Mouse (Mus musculus): ENCODE results near the gene Wsb1. TPM values are rescaled to one million over a fixed set of nuclear protein-coding genes. Genes with fewer than 3 reads are reported as not detected.
"Not testable (repeated sequence)": the region's sequence is repeated elsewhere in the genome, so short reads cannot be mapped to it uniquely, and the experiment has no call there.

The Wsb1 gene
- 121 and 123 TPM in 2 replicates for polyA plus RNA-seq (2015; fragmentation: Nextera tagmentation; extraction: Ambion mirVana)

- peak; percentile 92 for ATAC-seq (replicated peaks; ENCODE audit: extremely low read depth, insufficient read depth, low FRiP score)
These were observed at the start of gene Wsb1 for GRCm38 (mm10) chr11:79254391-79255098. Gene Wsb1 (minus strand): TSS chr11:79254671.

DNA sequence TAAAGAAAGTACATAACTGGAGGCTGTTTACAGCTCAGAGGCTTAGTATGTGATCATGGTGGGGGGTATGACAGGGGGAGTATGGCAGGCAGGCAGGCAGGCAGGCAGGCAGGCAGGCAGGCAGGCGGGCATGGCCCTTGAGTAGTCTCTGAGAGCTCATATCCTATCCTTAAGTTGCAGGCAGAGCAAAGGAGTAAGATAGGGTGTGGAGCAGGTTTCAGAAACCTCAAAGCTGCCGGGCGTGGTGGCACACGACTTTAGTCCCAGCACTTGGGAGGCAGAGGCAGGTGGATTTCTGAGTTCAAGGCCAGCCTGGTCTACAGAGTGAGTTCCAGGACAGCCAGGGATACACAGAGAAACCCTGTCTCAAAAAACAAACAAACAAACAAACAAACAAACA is 49.8 kb upstream of the Wsb1 start:
- H3K4me2 ChIP-seq (ENCODE audit: low read depth, low read length); H3K9me3 ChIP-seq (replicated peaks; ENCODE audit: control insufficient read depth, low read length); H3K36me3 ChIP-seq (ENCODE audit: control insufficient read depth, insufficient read depth); H3K4me3 ChIP-seq (ENCODE audit: low read length); H3K27me3 ChIP-seq (ENCODE audit: control insufficient read depth, insufficient read depth, low read length); H3K27ac ChIP-seq (ENCODE audit: low read length); H3K9ac ChIP-seq (ENCODE audit: low read length); ATAC-seq (replicated peaks; ENCODE audit: extremely low read depth, insufficient read depth, low FRiP score): not testable (repeated sequence)
- peaks cover 20% of the 10 kb centered on the region for H3K4me1 ChIP-seq (ENCODE audit: control insufficient read depth, insufficient read depth, low read length)
- 84% methylated on average over 4 of the region's 4 CpGs for WGBS

More at GRCm38 (mm10) chr11:79254391-79255098, at the start of gene Wsb1:
- 2% methylated on average over 50 of the region's 50 CpGs for WGBS
- no peaks in the 10 kb centered on the region for H3K9me3 ChIP-seq (replicated peaks; ENCODE audit: control insufficient read depth, low read length)
- H3K36me3 ChIP-seq (ENCODE audit: control insufficient read depth, insufficient read depth), result peaks cover 8% of the 10 kb centered on the region
- H3K4me3 ChIP-seq (ENCODE audit: low read length), result peak within 1 kb of the TSS; percentile 98
- H3K27ac ChIP-seq (ENCODE audit: low read length), result peak within 1 kb of the TSS; percentile 98
- peak within 1 kb of the TSS; percentile 99 for H3K9ac ChIP-seq (ENCODE audit: low read length)
- no peaks in the 10 kb centered on the region for H3K27me3 ChIP-seq (ENCODE audit: control insufficient read depth, insufficient read depth, low read length)
- peaks cover 14% of the 10 kb centered on the region for H3K4me1 ChIP-seq (ENCODE audit: control insufficient read depth, insufficient read depth, low read length)
- peak within 1 kb of the TSS; percentile 91 for H3K4me2 ChIP-seq (ENCODE audit: low read depth, low read length)

GRCm38 (mm10) chr11:79303109-79303508 is 48.6 kb upstream of the Wsb1 start:
- WGBS, result 79% methylated on average over 6 of the region's 6 CpGs
- Histone ChIP-seq H3K27me3 (ENCODE audit: control insufficient read depth, insufficient read depth, low read length) (no peaks in the 10 kb centered on the region), H3K4me2 (ENCODE audit: low read depth, low read length) (no peak overlapping the region), H3K27ac (ENCODE audit: low read length) (no peak overlapping the region), H3K4me1 (ENCODE audit: control insufficient read depth, insufficient read depth, low read length) (peaks cover 20% of the 10 kb centered on the region), H3K36me3 (ENCODE audit: control insufficient read depth, insufficient read depth) (no peaks in the 10 kb centered on the region), H3K9ac (ENCODE audit: low read length) (no peak overlapping the region), H3K4me3 (ENCODE audit: low read length) (no peak overlapping the region), H3K9me3 (replicated peaks; ENCODE audit: control insufficient read depth, low read length) (no peaks in the 10 kb centered on the region)
- no peak for ATAC-seq (replicated peaks; ENCODE audit: extremely low read depth, insufficient read depth, low FRiP score)

DNA sequence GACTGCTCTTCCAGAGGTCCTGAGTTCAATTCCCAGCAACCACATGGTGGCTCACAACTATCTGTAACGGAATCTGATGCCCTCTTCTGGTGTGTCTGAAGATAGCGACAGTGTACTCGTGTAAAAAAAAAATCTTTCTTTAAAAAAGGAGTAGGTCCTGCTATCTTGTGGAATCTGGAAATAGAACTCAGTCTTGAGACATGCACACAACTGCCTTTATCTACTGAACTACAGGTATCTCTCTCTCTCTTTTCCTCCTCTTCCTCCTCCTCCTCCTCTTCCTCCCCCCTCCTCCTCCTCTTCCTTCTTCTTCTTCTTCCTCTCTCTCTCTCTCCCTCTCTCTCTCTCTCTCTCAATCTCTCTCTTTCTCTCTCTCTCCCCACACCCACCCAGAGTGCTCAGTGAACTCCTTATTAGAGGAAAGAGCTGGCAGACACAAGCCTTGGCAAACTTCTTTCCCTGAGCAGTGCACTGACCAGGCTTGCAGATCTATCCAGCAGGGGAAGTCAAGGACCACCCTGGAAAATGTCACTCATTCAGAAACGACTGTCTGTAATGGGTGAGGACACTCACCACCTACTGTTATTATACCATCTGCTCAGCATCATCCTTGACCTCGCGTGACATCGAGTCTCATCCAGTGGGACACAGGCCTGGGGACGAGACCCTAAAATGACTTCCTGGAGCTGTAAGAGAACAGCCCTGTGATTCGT is 45.4 kb upstream of the Wsb1 start:
- no peaks in the 10 kb centered on the region for H3K4me1 ChIP-seq (ENCODE audit: control insufficient read depth, insufficient read depth, low read length)
- 68% methylated on average over 9 of the region's 9 CpGs for WGBS

GRCm38 (mm10) chr11:79296856-79297491 is 42.5 kb upstream of the Wsb1 start, which contains the start of gene Gm9964:
Gene Gm9964 (minus strand): TSS chr11:79296906.
- no peak for ATAC-seq (replicated peaks; ENCODE audit: extremely low read depth, insufficient read depth, low FRiP score)
- no peaks in the 10 kb centered on the region for H3K27me3 ChIP-seq (ENCODE audit: control insufficient read depth, insufficient read depth, low read length)
- H3K27ac ChIP-seq (ENCODE audit: low read length), result no peak within 1 kb of the TSS
- 75% methylated on average over 5 of the region's 5 CpGs for WGBS
- no peaks in the 10 kb centered on the region for H3K4me1 ChIP-seq (ENCODE audit: control insufficient read depth, insufficient read depth, low read length)
- no peak within 1 kb of the TSS for H3K4me2 ChIP-seq (ENCODE audit: low read depth, low read length)
- H3K36me3 ChIP-seq (ENCODE audit: control insufficient read depth, insufficient read depth), result no peaks in the 10 kb centered on the region
- no peak within 1 kb of the TSS for H3K4me3 ChIP-seq (ENCODE audit: low read length)
- H3K9ac ChIP-seq (ENCODE audit: low read length), result no peak within 1 kb of the TSS
- H3K9me3 ChIP-seq (replicated peaks; ENCODE audit: control insufficient read depth, low read length), result no peaks in the 10 kb centered on the region

More for the DNA sequence above, 45.4 kb upstream of the Wsb1 start:
- no peaks in the 10 kb centered on the region for H3K36me3 ChIP-seq (ENCODE audit: control insufficient read depth, insufficient read depth)
- no peak overlapping the region for H3K4me3 ChIP-seq (ENCODE audit: low read length)
- H3K4me2 ChIP-seq (ENCODE audit: low read depth, low read length), result no peak overlapping the region
- no peaks in the 10 kb centered on the region for H3K9me3 ChIP-seq (replicated peaks; ENCODE audit: control insufficient read depth, low read length)
- no peaks in the 10 kb centered on the region for H3K27me3 ChIP-seq (ENCODE audit: control insufficient read depth, insufficient read depth, low read length)
- H3K9ac ChIP-seq (ENCODE audit: low read length), result no peak overlapping the region
- H3K27ac ChIP-seq (ENCODE audit: low read length), result no peak overlapping the region
- no peak for ATAC-seq (replicated peaks; ENCODE audit: extremely low read depth, insufficient read depth, low FRiP score)

DNA sequence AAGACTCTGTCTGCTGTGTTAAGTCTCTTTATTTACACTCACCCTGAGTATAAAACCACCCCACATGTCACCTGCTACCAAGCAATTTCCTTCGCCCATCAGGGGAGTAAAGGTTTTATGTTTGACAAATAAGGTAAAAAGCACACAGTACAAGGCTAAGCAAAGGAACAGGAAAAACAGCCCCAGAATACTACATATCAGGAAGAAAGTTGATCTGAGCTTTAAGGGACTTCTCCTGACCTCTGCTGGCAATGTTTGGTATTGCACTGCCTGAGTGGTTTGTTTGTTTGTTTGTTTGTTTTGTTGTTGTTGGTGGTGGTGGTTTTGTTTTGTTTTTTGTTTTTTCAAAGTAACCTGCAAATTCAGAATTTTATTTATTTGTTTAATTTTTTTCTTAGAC is 41.7 kb upstream of the Wsb1 start:
- WGBS, result 40% methylated on average over 1 of the region's 1 CpGs
- H3K27me3 ChIP-seq (ENCODE audit: control insufficient read depth, insufficient read depth, low read length), result no peaks in the 10 kb centered on the region
- H3K9ac ChIP-seq (ENCODE audit: low read length), result no peak overlapping the region
- H3K4me2 ChIP-seq (ENCODE audit: low read depth, low read length), result no peak overlapping the region
- no peaks in the 10 kb centered on the region for H3K4me1 ChIP-seq (ENCODE audit: control insufficient read depth, insufficient read depth, low read length)
- H3K27ac ChIP-seq (ENCODE audit: low read length), result no peak overlapping the region
- no peaks in the 10 kb centered on the region for H3K9me3 ChIP-seq (replicated peaks; ENCODE audit: control insufficient read depth, low read length)
- no peak for ATAC-seq (replicated peaks; ENCODE audit: extremely low read depth, insufficient read depth, low FRiP score)
- H3K4me3 ChIP-seq (ENCODE audit: low read length), result no peak overlapping the region
- no peaks in the 10 kb centered on the region for H3K36me3 ChIP-seq (ENCODE audit: control insufficient read depth, insufficient read depth)

DNA sequence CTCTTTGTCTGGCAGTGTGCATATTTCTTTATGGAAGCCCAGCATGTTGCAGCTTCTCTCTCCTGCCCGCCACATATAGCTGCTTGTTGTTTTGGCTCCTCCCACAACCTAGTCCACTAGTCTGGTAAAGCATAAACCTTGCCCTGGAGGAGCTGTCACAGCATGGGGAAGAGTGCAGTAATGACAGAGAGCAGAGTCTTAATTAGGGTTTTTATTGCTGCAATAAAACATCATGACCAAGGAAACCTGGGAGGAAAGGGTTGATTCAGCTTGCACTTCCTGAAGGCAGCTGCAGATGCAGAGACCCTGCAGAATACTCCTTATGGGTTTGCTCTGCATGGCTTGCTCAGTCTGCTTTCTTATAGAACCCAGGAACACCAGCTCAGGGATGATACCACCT is 39.5 kb upstream of the Wsb1 start:
- Histone ChIP-seq H3K4me3 (ENCODE audit: low read length) (no peak overlapping the region), H3K27ac (ENCODE audit: low read length) (no peak overlapping the region), H3K27me3 (ENCODE audit: control insufficient read depth, insufficient read depth, low read length) (no peaks in the 10 kb centered on the region), H3K4me1 (ENCODE audit: control insufficient read depth, insufficient read depth, low read length) (peaks cover 4% of the 10 kb centered on the region), H3K4me2 (ENCODE audit: low read depth, low read length) (no peak overlapping the region), H3K9ac (ENCODE audit: low read length) (no peak overlapping the region), H3K9me3 (replicated peaks; ENCODE audit: control insufficient read depth, low read length) (no peaks in the 10 kb centered on the region), H3K36me3 (ENCODE audit: control insufficient read depth, insufficient read depth) (no peaks in the 10 kb centered on the region)
- ATAC-seq (replicated peaks; ENCODE audit: extremely low read depth, insufficient read depth, low FRiP score), result no peak
- 69% methylated on average over 1 of the region's 1 CpGs for WGBS

GRCm38 (mm10) chr11:79293025-79293424 is 38.6 kb upstream of the Wsb1 start:
- no peak for ATAC-seq (replicated peaks; ENCODE audit: extremely low read depth, insufficient read depth, low FRiP score)
- 83% methylated on average over 3 of the region's 3 CpGs for WGBS
- Histone ChIP-seq H3K27ac (ENCODE audit: low read length) (no peak overlapping the region), H3K36me3 (ENCODE audit: control insufficient read depth, insufficient read depth) (no peaks in the 10 kb centered on the region), H3K4me1 (ENCODE audit: control insufficient read depth, insufficient read depth, low read length) (peaks cover 8% of the 10 kb centered on the region), H3K9me3 (replicated peaks; ENCODE audit: control insufficient read depth, low read length) (no peaks in the 10 kb centered on the region), H3K27me3 (ENCODE audit: control insufficient read depth, insufficient read depth, low read length) (no peaks in the 10 kb centered on the region), H3K4me2 (ENCODE audit: low read depth, low read length) (no peak overlapping the region), H3K4me3 (ENCODE audit: low read length) (no peak overlapping the region), H3K9ac (ENCODE audit: low read length) (no peak overlapping the region)

DNA sequence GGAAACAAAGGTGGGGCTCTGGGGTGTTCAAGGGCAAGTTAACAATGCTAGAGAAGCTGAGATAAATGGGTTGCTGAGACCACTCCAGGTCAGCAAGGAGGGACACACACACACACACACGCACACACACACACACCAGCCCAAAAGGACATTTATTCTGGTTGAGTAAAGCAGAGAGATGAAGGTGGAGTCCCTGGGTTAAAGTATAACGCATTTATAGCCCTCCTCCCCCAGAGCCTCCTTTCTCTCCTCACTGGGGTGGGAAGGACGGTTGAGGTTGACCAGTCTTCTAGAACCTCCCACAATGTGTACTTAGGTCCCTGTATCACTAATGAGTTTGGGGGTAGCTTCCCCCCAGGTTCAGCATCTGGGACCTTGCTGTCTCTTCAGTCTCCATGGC is 37.7 kb upstream of the Wsb1 start:
- no peak overlapping the region for H3K4me2 ChIP-seq (ENCODE audit: low read depth, low read length)
- ATAC-seq (replicated peaks; ENCODE audit: extremely low read depth, insufficient read depth, low FRiP score), result no peak
- H3K4me3 ChIP-seq (ENCODE audit: low read length), result no peak overlapping the region
- H3K9ac ChIP-seq (ENCODE audit: low read length), result no peak overlapping the region
- peaks cover 10% of the 10 kb centered on the region for H3K4me1 ChIP-seq (ENCODE audit: control insufficient read depth, insufficient read depth, low read length)
- WGBS, result 85% methylated on average over 3 of the region's 3 CpGs
- no peaks in the 10 kb centered on the region for H3K27me3 ChIP-seq (ENCODE audit: control insufficient read depth, insufficient read depth, low read length)
- H3K36me3 ChIP-seq (ENCODE audit: control insufficient read depth, insufficient read depth), result no peaks in the 10 kb centered on the region
- no peak overlapping the region for H3K27ac ChIP-seq (ENCODE audit: low read length)
- no peaks in the 10 kb centered on the region for H3K9me3 ChIP-seq (replicated peaks; ENCODE audit: control insufficient read depth, low read length)

All from heart, embryonic 16.5 days (tissue).